Mouse (Mus musculus) embryonic facial prominence, embryonic 13.5 days (tissue): ENCODE measurements around the gene Mamdc2. TPM values are rescaled to one million over a fixed set of nuclear protein-coding genes. Genes with fewer than 3 reads are reported as not detected.

Experiments used
- ATAC-seq: fragments of 200-750 bp; cut with Nextera tagmentation; 2 replicates; pipeline ENCODE4 v1.8.0; 2017; ENCODE audit warnings: low read depth; ENCODE audit not compliant: insufficient number of reproducible peaks, insufficient read depth, low FRiP score, low TSS enrichment
- H3K27ac ChIP-seq: fragments of 300-500 bp; sonication (generic); 2 replicates; pipeline ENCODE4 v1.5.1; 2015; ENCODE audit warnings: moderate library complexity, mild to moderate bottlenecking, inconsistent platforms
- H3K27me3 ChIP-seq: fragments of 300-500 bp; sonication (generic); 2 replicates; pipeline ENCODE4 v1.6.1; 2015; ENCODE audit warnings: mild to moderate bottlenecking, inconsistent platforms
- H3K36me3 ChIP-seq: fragments of 300-500 bp; sonication (generic); 2 replicates; pipeline ENCODE4 v1.6.1; 2015; ENCODE audit warnings: mild to moderate bottlenecking, inconsistent platforms
- H3K4me1 ChIP-seq: fragments of 300-500 bp; sonication (generic); 2 replicates; pipeline ENCODE4 v1.6.1; 2015; ENCODE audit warnings: inconsistent platforms
- H3K4me2 ChIP-seq: fragments of 300-500 bp; sonication (generic); 2 replicates; pipeline ENCODE4 v1.6.1; 2015; ENCODE audit warnings: moderate library complexity, mild to moderate bottlenecking, inconsistent platforms
- H3K4me3 ChIP-seq: fragments of 300-500 bp; sonication (generic); 2 replicates; pipeline ENCODE4 v1.5.1; 2015; ENCODE audit warnings: mild to moderate bottlenecking, inconsistent platforms
- H3K9ac ChIP-seq: fragments of 300-500 bp; sonication (generic); 2 replicates; pipeline ENCODE4 v1.6.1; 2015; ENCODE audit warnings: mild to moderate bottlenecking, inconsistent platforms
- H3K9me3 ChIP-seq: fragments of 300-500 bp; sonication (generic); 2 replicates; pipeline ENCODE4 v1.6.1; 2016; ENCODE audit warnings: inconsistent platforms
- WGBS: fragments of 180-500 bp; shearing (Covaris S2); methylation state at CpG from one replicate; pipeline ENCODE4 v1.1.7; 2015; ENCODE audit warnings: mixed read lengths; 5-methylcytosine and 5-hydroxymethylcytosine counted together
- polyA plus RNA-seq: library from polyadenylated mRNA; unstranded; fragments of >200 nt; fragmentation: Nextera tagmentation; extraction: Ambion mirVana; gene quantifications from 2 replicates; pipeline ENCODE4 v1.2.1, GENCODE M21; 2015

Mamdc2 gene
- polyA plus RNA-seq, 1 experiment from 2014 or later = 1.0 TPM

GRCm38 (mm10) chr19:23353881-23354401 lies 94.3 kb downstream of the Mamdc2 start:
- ATAC-seq = no peak
- H3K27ac ChIP-seq = no peak overlapping the region
- H3K36me3 ChIP-seq = no peaks in the 10 kb centered on the region
- H3K4me3 ChIP-seq = no peak overlapping the region
- H3K9me3 ChIP-seq = no peaks in the 10 kb centered on the region
- H3K4me2 ChIP-seq = no peak overlapping the region
- WGBS = 63% methylated on average over 9 of the region's 9 CpGs
- no peak overlapping the region for H3K9ac ChIP-seq
- no peaks in the 10 kb centered on the region for H3K27me3 ChIP-seq
- peaks cover 12% of the 10 kb centered on the region for H3K4me1 ChIP-seq

GRCm38 (mm10) chr19:23353161-23353560 lies 95.1 kb downstream of the Mamdc2 start:
- Histone ChIP-seq H3K9me3 (no peaks in the 10 kb centered on the region), H3K4me2 (no peak overlapping the region), H3K9ac (no peak overlapping the region), H3K27me3 (no peaks in the 10 kb centered on the region), H3K4me3 (no peak overlapping the region), H3K4me1 (peaks cover 12% of the 10 kb centered on the region), H3K27ac (0 out of 2 replicates have a peak overlapping the region, but pooled peaks have one; percentile 23), H3K36me3 (no peaks in the 10 kb centered on the region)
- 78% methylated on average over 8 of the region's 8 CpGs for WGBS
- ATAC-seq = no peak

GRCm38 (mm10) chr19:23351808-23352491 lies 96.3 kb downstream of the Mamdc2 start:
- peaks cover 12% of the 10 kb centered on the region for H3K4me1 ChIP-seq
- WGBS = 59% methylated on average over 13 of the region's 13 CpGs
- H3K9ac ChIP-seq = no peak overlapping the region
- H3K9me3 ChIP-seq = no peaks in the 10 kb centered on the region
- no peaks in the 10 kb centered on the region for H3K27me3 ChIP-seq
- no peak for ATAC-seq
- H3K27ac ChIP-seq = no peak overlapping the region
- H3K36me3 ChIP-seq = no peaks in the 10 kb centered on the region
- H3K4me3 ChIP-seq = no peak overlapping the region
- H3K4me2 ChIP-seq = 0 out of 2 replicates have a peak overlapping the region, but pooled peaks have one; percentile 18

DNA sequence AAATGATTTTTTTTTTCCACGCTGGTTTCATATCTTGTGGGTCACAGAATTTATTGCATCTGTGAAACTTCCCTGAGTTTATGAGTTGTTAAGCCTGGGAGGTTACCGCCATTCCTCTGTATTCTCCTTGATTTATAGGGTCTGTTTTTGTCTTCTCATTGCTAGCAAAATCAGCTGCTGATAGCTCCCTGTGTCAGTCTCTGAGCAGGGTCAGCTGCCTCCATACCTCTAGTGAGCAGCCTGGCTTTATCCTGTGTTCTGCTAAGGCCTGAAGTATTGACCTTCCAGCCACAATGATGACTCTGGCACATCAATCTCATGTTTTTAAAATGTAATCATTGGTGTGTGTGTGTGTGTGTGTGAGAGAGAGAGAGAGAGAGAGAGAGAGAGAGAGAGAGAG lies 98.3 kb downstream of the Mamdc2 start:
- Histone ChIP-seq H3K9me3 (no peaks in the 10 kb centered on the region), H3K4me3 (no peak overlapping the region), H3K27ac (no peak overlapping the region), H3K36me3 (no peaks in the 10 kb centered on the region), H3K4me1 (peaks cover 12% of the 10 kb centered on the region), H3K9ac (no peak overlapping the region), H3K4me2 (no peak overlapping the region), H3K27me3 (no peaks in the 10 kb centered on the region)
- no peak for ATAC-seq
- WGBS = 82% methylated on average over 2 of the region's 2 CpGs

DNA sequence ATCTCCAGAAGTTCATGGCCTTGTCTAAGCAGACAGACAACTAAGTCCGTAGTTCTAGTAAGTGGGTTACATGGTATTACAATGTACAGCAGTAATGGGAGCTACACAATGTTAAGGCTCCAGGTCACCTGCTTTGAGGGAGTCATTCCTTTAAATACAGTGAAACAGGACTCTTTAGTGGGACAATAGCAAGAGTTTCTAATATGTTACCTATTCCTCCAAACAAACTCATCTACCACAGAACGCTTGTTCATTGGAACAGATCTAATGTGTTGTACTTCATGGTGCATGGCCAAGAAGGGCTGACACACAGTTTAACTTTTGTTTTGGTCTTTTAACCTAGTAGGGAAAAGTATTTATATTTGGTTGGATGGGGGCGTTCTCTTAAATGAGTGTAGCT lies 105.5 kb downstream of the Mamdc2 start:
- WGBS = 91% methylated on average over 3 of the region's 3 CpGs
- no peak for ATAC-seq
- Histone ChIP-seq H3K36me3 (no peaks in the 10 kb centered on the region), H3K4me2 (no peak overlapping the region), H3K27ac (no peak overlapping the region), H3K4me1 (no peaks in the 10 kb centered on the region), H3K9me3 (no peaks in the 10 kb centered on the region), H3K4me3 (no peak overlapping the region), H3K9ac (no peak overlapping the region), H3K27me3 (no peaks in the 10 kb centered on the region)

GRCm38 (mm10) chr19:23332883-23333282 lies 115.4 kb downstream of the Mamdc2 start:
- H3K4me2 ChIP-seq = no peak overlapping the region
- H3K4me1 ChIP-seq = no peaks in the 10 kb centered on the region
- no peaks in the 10 kb centered on the region for H3K36me3 ChIP-seq
- no peak for ATAC-seq
- H3K27ac ChIP-seq = no peak overlapping the region
- H3K4me3 ChIP-seq = no peak overlapping the region
- no peaks in the 10 kb centered on the region for H3K27me3 ChIP-seq
- no peak overlapping the region for H3K9ac ChIP-seq
- 91% methylated on average over 1 of the region's 1 CpGs for WGBS
- H3K9me3 ChIP-seq = no peaks in the 10 kb centered on the region

- Histone ChIP-seq H3K4me1 (0 out of 2 replicates have a peak, but pooled peaks cover 2% of the 10 kb centered on the region), H3K27ac (no peak overlapping the region), H3K4me2 (no peak overlapping the region), H3K9ac (no peak overlapping the region), H3K4me3 (no peak overlapping the region), H3K9me3 (no peaks in the 10 kb centered on the region), H3K27me3 (no peaks in the 10 kb centered on the region), H3K36me3 (no peaks in the 10 kb centered on the region)
- ATAC-seq = no peak
- 59% methylated on average over 6 of the region's 6 CpGs for WGBS
Measured at GRCm38 (mm10) chr19:23330842-23331241, 117.4 kb downstream of the Mamdc2 start.

DNA sequence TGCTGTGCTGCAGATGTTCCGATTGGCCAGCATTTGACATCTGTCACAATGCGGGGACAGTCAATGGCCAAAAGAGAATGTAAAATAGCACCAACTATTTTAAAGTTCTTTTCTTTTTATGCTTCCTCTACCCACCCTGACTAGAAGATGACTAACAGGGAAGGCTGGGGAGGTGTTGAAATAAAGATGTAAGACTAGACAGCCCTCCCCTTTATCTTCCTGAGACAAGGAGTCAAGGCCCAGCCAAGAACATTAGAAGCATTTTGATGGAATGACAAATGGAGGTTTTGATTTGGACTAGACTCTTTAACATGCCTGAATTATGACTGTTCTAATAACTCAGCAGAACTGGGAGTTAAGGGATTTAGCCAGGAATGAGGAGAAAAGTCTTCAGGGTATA lies 118.9 kb downstream of the Mamdc2 start:
- no peak overlapping the region for H3K4me2 ChIP-seq
- no peaks in the 10 kb centered on the region for H3K36me3 ChIP-seq
- 93% methylated on average over 2 of the region's 2 CpGs for WGBS
- no peak overlapping the region for H3K27ac ChIP-seq
- H3K9me3 ChIP-seq = no peaks in the 10 kb centered on the region
- H3K27me3 ChIP-seq = no peaks in the 10 kb centered on the region
- no peak overlapping the region for H3K4me3 ChIP-seq
- H3K9ac ChIP-seq = no peak overlapping the region
- no peak for ATAC-seq
- 0 out of 2 replicates have a peak, but pooled peaks cover 2% of the 10 kb centered on the region for H3K4me1 ChIP-seq

DNA sequence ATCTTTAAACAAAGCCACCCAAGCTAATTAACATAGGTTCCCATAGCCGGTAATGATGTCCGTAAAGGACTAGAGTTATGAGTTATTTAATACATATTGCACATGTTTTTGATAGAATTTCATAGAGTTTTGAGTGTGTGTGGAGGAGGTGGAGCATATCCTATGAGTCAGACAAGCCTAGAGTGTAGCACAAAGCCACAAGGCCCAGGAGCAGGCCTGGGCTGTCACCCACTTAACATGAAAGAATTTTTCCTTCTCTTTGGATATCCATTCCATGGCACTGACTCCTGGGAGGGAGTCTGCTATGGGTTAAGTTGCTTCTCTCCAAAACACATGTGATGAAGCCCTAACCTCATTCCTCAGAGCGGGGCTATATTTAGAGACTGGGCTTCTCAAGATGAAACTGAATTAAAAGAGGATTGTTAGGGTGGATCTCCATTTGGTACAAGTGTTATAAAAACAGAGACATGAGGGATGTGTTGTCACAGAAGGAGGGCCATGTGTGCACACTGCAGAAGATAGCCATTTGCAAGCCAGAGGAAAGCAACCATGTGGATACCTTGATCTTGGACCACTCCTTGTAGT lies 121.1 kb downstream of the Mamdc2 start:
- Histone ChIP-seq H3K4me1 (0 out of 2 replicates have a peak, but pooled peaks cover 2% of the 10 kb centered on the region), H3K27me3 (no peaks in the 10 kb centered on the region), H3K36me3 (no peaks in the 10 kb centered on the region), H3K4me3 (no peak overlapping the region), H3K4me2 (no peak overlapping the region), H3K9ac (no peak overlapping the region), H3K9me3 (no peaks in the 10 kb centered on the region), H3K27ac (no peak overlapping the region)
- 60% methylated on average over 3 of the region's 3 CpGs for WGBS
- no peak for ATAC-seq

- no peaks in the 10 kb centered on the region for H3K9me3 ChIP-seq
- H3K9ac ChIP-seq = no peak overlapping the region
- no peaks in the 10 kb centered on the region for H3K36me3 ChIP-seq
- no peak for ATAC-seq
- H3K4me3 ChIP-seq = no peak overlapping the region
- no peaks in the 10 kb centered on the region for H3K27me3 ChIP-seq
- 71% methylated on average over 3 of the region's 3 CpGs for whole genome bisulfite sequencing
- no peak overlapping the region for H3K4me2 ChIP-seq
- H3K4me1 ChIP-seq = 0 out of 2 replicates have a peak, but pooled peaks cover 2% of the 10 kb centered on the region
- no peak overlapping the region for H3K27ac ChIP-seq
Measured at GRCm38 (mm10) chr19:23323107-23323506, 125.1 kb downstream of the Mamdc2 start.

DNA sequence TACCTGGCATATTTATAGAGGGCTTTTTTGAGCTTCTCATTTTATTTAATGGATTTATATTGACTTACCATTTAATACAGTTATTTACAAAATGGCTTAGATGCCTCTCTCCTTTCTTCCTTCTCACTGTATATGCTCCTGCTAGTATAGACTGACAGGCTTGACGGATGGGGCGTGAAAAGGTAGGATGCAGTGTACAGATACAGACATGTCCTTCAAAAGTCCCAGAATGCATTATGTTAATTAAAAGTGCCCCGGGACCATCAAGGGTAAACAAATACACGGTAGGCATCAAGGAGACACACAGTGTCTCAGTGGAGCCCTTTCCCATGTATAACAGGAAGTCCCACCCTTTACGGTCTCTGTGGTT lies 130.3 kb downstream of the Mamdc2 start:
- 82% methylated on average over 5 of the region's 5 CpGs for WGBS
- H3K36me3 ChIP-seq = no peaks in the 10 kb centered on the region
- no peak overlapping the region for H3K4me3 ChIP-seq
- no peak for ATAC-seq
- H3K27ac ChIP-seq = no peak overlapping the region
- no peaks in the 10 kb centered on the region for H3K4me1 ChIP-seq
- H3K9ac ChIP-seq = no peak overlapping the region
- H3K9me3 ChIP-seq = no peaks in the 10 kb centered on the region
- no peak overlapping the region for H3K4me2 ChIP-seq
- no peaks in the 10 kb centered on the region for H3K27me3 ChIP-seq
